Mouse (Mus musculus) adrenal gland, adult 8-10 months (tissue): ENCODE data around the gene Psg18. TPM values are rescaled to one million over a fixed set of nuclear protein-coding genes. Genes with fewer than 3 reads are reported as not detected.
"Not testable (repeated sequence)": the region's sequence is repeated elsewhere in the genome, so short reads cannot be mapped to it uniquely, and the experiment has no call there.

Experiments used
- DNase-seq: peaks from one replicate; pipeline ENCODE4 v3.0.0; 2022
- total RNA-seq, 4 experiments: library from RNA; stranded (reverse); gene quantifications; 2 replicates each; pipeline ENCODE4 v1.2.4; 2022

Psg18 gene
- total RNA-seq: not detected

DNA sequence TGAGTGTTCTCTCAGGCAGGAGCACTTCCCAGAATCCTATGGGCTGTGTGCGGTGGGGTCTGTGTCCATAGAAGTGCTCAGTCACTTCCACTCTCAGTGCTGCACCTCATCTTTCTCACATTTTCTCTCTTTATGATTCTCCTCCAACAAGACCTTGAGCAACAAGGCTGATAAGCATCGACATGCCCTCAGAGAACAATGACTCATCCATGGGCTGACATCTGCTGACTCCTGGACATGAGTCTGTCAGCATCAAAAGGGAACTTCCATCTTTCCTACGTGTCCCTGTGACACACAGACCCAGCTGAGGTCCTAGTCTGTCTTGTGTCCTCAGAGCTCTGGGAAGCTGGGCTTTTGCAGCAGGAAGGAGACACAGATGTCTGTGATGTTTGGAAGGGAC lies at the start of gene Psg18:
Psg18 (minus strand) TSS at position 101 of the 400 bp plus-strand sequence.
- not testable (repeated sequence) for DNase-seq

DNA sequence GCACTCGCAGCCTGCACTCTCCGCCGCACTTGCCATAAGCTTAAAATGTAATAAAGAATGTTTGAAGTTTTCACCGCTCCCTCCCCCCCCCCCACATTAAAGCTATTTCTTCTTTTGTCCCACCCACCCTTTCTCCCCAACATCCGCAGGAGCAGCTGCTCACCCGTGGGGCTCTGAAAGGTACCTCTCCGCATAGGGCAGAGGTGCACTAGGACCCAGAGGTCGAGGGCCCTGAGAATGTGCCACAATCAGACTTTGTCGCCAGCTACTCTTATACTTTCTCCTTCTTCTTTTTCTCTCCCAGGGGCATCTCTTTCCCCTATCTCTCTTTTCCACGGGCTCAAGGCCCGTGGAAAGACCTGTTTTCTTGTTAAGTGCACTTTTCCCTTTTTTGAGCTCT lies 48.6 kb upstream of the Psg18 start:
- DNase-seq: no peak

DNA sequence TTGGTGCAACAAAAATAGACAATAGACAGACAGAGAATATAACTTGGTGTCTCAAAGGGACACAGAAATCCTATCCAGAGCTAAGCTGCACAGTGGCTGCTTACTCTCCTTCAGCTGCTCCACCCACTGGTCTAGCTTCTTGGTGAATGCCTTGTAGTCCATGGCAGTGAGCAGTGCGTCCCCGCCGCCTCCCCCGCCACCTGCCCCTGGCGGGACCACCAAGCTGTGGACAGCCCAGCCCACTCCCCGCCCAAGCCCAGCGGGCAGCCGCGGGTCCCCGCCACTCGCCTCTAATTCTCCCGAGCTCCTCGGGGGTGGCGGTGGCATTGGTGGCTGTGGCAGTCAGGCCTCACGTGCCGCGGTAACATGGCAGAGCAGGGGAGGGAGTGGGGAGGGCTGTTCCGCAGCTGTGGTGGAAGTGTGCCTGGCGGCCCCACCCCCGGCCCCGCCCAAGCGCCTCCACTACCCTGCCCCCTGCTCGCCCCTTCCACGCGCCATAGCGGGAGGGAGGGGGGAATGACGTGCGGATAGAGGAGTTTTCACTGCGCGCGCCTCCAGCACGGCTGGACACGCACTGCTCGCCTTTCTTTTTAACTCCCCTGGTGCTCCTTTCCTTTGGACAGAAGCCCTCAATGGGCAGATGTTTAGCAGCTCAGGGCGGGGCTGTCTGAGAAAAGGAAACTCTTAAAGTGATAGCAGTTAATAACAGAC lies 47.9 kb upstream of the Psg18 start:
- peak; percentile 2 for DNase-seq

DNA sequence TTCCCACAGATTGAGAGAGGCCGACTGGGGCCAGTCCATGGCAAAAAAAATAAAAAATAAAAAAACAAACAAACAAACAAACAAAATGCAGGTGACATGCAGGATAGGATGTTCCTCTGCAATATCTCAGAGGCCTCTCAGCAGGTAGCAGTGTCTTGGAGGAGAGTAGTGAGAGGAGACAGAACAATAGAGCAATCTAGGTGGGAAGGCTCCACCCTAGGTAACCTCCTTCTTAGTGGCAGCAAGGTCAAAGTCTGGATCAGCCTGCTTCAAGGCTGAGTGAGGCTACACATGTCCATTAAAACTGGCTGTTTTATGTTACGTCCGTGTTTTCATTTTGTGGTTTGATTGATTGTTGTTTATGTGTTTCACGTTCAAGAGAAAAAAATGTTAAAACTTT lies 36.7 kb upstream of the Psg18 start:
- not testable (repeated sequence) for DNase-seq

DNA sequence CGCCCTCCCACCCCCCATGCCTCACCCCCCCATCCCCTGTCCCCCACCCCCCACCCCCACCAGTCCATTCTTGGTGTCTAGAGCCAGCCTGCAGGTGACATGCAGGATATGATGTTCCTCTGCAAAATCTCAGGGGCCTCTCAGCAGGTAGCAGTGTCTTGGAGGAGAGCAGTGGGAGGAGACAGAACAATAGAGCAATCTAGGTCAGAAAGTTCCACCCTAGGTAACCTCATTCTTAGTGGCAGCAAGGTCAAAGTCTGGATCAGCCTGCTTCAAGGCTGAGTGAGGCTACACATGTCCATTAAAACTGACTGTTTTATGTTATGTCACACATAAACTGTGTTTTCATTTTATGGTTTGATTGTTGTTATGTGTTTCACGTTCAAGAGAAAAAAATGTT lies 23.5 kb upstream of the Psg18 start:
- no peak for DNase-seq

DNA sequence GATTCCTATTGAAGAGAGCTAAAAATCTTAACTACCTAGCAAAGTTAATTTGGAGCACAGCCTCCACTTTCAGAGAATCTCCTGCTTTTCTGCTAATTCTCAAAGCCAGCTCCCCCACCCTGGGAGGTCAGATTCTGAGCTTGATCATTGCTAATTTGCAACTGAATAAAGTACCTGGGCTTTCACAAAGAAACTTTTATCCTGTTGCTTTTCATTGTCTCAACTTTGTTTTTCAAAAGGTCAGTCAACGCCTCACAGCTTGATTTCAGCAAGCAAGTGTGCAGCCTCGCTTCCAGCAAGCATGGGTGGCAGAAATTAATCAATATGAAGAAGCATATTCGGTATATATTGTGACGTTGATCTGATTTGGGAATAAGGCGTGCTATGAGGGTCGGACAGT lies 19.4 kb downstream of the Psg18 start:
- DNase-seq: not testable (repeated sequence)

Other genes starting within 250 kb of the Psg18 start
- not detected for gene Igfl3, start 178.5 kb downstream of the Psg18 start, total RNA-seq
- gene Mill1, start 109.7 kb downstream of the Psg18 start, total RNA-seq: not detected
- not detected for gene Psg28, start 77.0 kb upstream of the Psg18 start, total RNA-seq
- not detected for gene Psg26, start 129.2 kb upstream of the Psg18 start, total RNA-seq
- not detected for gene Psg25, start 177.3 kb upstream of the Psg18 start, total RNA-seq
- not detected for gene Psg27, start 212.3 kb upstream of the Psg18 start, total RNA-seq